Mouse (Mus musculus): ENCODE measurements around the gene Il17c. TPM values are rescaled to one million over a fixed set of nuclear protein-coding genes. Genes with fewer than 3 reads are reported as not detected.

Gene Il17c
- total RNA-seq (2021) = not detected
- long read RNA-seq, experiment 1 = 0 reads
- long read RNA-seq, experiment 2 = 0 reads

DNA sequence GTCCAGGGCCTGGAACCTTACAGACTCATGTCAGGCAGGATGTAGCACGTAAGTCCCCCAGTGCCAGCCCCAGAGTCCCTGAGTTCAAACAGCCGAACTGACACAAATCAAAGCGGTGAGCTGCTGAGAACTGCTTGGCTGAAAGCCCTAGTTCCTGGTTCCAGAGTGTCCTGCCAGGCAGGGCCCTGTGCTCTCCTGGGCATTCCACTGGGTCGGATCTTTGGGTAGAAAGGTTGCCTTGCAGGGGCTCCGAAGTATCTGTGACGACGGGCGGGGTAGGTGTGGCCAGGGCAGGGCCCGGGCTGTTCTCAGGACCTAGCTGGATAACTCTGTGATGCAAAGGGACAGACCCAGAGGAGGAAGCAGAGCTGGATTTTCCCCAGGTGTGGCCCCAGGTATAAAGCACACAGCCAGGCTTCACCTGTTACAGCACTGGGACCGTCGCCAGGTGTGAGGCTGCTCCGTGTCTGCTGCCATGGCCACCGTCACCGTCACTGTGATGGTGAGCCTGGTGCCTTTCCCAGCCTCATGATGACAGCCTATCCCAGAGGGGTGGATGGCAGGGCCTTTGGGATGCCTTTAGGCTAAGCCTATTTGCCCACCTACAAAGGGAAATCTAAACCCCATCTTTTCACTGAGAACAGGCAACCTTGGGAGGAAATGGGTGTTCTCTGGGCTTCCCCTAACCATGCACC lies at the start of gene Il17c:
Gene Il17c (plus strand): TSS at position 645 of the 695 bp plus-strand sequence.
- no peak for TF ChIP-seq CTCF (conservative IDR thresholded peaks at IDR 0.05)
- DNase-seq (ENCODE audit: low spot score in 2 of 2) = no peak
- H3K27ac ChIP-seq = no peak within 1 kb of the TSS
- H3K4me3 ChIP-seq = no peak within 1 kb of the TSS

DNA sequence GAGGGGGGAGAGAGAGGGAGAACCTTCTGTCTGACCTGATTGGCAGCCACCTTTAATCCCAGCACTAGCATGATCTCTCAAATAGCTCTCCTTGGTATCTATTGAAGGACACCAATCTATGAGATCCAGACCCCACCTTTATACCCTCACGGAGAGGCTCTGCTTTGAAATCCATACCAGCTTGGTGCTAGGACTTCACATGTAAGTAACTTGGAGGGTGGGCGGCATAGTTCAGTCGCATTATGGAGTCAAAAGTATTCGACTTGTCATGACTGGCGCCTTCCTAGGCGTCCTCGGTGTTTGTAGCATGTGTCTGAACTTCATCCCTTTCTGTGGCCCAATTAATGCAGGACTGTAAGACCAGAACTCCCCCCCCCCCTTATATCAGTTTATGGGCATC lies 46.5 kb upstream of the Il17c start:
- TF ChIP-seq CTCF (conservative IDR thresholded peaks at IDR 0.05) = no peak
- no peak for DNase-seq (ENCODE audit: low spot score in 2 of 2)
- Histone ChIP-seq H3K27ac (no peak overlapping the region), H3K4me3 (no peak overlapping the region)

DNA sequence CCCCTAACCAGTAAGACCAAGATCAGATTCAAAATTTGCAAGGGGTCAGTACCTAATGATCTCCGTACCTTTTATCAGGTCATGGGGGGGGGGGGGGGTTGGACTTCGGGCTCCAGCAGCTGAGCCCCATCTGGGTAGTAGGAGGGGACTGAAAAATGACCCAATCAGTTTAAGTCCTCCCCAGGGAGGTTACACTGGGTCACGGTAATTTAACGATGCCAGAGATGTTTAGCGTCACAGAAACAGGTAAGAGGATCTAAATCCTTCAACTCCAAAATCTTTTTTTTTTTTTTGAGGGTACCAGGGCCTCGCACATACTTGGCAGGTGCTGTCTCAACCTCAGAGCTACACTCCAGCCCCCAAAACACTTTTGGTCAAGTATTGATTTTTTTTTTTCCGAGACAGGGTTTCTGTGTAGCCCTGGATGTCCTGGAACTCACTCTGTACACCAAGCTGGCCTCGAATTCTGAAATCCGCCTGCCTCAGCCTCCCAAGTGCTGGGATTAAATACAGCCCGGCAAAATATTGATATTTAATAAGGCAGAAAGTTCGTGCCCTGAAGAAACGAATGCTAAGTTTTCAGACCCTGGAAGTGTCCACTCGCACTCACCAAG lies 46.0 kb upstream of the Il17c start:
- no peak for TF ChIP-seq CTCF (conservative IDR thresholded peaks at IDR 0.05)
- Histone ChIP-seq H3K27ac (peak overlapping the region; percentile 72), H3K4me3 (peak overlapping the region; percentile 91)
- no peak for DNase-seq (ENCODE audit: low spot score in 2 of 2)

DNA sequence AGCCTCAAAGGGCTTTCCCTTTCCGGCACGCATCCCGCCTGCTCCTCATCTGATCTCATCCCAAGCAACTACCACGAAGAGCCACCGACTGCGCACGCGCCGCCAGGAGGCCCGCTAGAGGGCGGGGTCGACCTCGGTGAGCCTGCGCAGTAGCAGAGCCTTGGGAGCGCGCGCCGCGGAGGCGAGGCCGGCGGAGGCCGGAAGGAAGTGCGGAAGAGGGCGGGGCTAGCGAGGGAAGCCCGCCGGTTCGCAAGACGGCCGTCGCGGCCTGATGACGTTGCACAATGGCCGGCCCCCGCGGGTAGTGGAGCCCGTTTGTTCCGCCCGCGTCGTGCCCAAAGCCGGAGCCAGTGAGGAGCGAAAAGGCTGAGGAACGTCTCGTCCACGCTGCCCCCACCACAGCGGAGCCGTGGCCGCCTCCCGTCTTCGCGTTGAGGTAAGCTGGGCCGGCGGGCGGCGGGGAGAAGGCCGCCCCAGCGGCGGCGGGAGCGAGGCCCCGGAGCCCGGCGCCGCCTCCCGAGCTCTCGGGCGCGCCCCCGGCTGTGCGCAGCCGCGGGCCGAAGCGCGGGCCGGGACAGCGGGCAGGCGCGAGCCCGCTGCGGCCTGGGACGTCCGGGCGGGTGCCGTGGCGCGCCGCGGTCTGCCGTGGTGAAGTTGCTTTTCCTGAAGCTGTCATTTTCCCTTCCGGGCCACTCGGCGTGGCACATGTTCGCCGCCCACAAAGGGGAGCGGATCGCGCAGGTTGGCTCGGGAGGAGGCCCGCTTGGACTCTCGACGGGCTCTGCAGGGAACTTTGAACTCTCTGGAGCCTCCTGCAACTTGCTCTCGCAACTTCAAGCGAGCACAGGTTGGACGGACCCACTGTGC lies 45.2 kb upstream of the Il17c start, which contains the start of gene Zc3h18:
Gene Zc3h18 (plus strand): TSS at position 245 of the 867 bp plus-strand sequence.
- Histone ChIP-seq H3K27ac (peak within 1 kb of the TSS; percentile 93), H3K4me3 (peak within 1 kb of the TSS; percentile 91)
- peak; percentile 69 for TF ChIP-seq CTCF (conservative IDR thresholded peaks at IDR 0.05)
- peak; percentile 99 to 100 for DNase-seq (ENCODE audit: low spot score in 2 of 2)

DNA sequence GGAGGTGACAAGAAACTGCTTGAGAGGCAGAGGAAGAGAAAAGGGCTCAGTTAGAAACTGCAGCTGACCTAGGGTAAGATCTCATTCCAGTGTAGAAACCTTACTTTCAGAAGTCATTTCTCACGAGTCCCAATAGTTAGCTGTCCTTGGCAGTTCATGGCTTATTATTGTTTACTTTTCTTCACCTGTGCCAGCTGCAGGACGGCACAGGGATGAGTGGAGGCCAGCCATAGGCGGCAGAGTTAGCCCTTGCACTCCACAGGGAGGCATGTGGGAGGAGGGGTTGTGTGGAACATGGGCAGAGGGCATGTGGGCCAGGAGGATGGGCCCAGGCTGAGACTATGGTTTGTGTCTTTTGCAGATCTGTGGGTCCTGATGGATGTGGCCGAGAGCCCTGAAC lies 38.8 kb upstream of the Il17c start:
- Histone ChIP-seq H3K4me3 (no peak overlapping the region), H3K27ac (no peak overlapping the region)
- DNase-seq (ENCODE audit: low spot score in 2 of 2) = no peak
- TF ChIP-seq CTCF (conservative IDR thresholded peaks at IDR 0.05) = no peak

DNA sequence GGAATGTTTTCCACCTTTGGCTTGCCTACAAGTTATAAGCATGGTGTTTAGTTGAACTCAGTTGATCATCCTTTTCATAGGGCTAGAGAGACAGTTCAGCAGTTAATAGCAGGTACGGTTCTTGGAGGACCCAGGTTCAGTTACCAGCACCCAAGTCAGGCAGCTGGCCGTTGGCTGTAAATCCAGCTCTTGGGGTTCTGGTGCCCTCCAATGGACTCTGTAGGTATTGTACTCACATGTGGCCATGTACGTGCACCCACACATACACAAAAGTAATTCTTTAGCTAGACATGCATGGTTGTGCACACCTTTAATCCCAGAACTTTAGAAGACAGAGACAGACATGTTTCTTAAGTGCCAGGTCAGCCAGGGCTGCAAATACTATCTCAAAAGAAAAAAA lies 32.5 kb upstream of the Il17c start:
- peak; percentile 44 for TF ChIP-seq CTCF (conservative IDR thresholded peaks at IDR 0.05)
- no peak overlapping the region for H3K27ac ChIP-seq
- H3K4me3 ChIP-seq = no peak overlapping the region

DNA sequence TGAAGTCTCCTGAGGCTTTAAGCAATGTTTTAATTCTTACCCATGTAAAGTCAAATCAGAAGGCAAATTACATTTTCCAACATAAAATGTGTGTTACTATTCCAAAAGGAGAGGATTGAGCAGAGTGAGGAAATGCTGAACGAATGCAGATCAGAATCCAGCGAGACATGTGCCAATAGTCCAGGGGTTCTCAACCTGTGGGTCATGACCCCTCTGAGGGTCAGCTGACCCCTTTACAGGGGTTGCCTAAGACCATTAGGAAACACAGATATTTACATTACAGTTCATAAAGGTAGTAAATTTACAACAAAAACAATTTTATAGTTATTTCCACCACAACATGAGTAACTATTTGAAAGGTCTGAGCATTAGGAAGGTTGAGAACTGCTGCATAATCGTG lies 31.1 kb upstream of the Il17c start:
- no peak for DNase-seq (ENCODE audit: low spot score in 2 of 2)
- no peak for TF ChIP-seq CTCF (conservative IDR thresholded peaks at IDR 0.05)
- H3K4me3 ChIP-seq = no peak overlapping the region
- H3K27ac ChIP-seq = no peak overlapping the region

More for the DNA sequence above, 32.5 kb upstream of the Il17c start:
- DNase-seq (ENCODE audit: low spot score in 2 of 2) = no peak

DNA sequence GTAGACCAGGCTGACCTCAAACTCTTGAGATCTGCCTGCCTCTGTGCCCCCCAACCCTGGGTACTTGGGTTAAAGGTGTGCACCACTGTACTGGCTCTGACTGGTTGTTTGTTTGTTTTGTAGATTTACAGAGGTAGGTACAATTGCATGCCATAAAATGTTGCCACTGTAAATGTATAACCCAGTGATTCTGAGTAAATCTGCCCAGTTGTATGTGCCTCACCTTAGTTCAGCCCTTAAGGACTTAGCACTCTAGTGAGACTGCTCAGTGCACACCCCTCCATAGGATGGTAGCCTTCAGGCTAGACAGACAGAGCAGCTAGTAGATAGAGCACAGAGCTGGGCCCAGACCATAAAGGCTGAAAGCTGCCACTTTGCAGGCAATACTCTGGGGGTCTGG lies 28.1 kb upstream of the Il17c start:
- DNase-seq (ENCODE audit: low spot score in 2 of 2) = no peak
- H3K4me3 ChIP-seq = no peak overlapping the region
- H3K27ac ChIP-seq = no peak overlapping the region
- TF ChIP-seq CTCF (conservative IDR thresholded peaks at IDR 0.05) = no peak

DNA sequence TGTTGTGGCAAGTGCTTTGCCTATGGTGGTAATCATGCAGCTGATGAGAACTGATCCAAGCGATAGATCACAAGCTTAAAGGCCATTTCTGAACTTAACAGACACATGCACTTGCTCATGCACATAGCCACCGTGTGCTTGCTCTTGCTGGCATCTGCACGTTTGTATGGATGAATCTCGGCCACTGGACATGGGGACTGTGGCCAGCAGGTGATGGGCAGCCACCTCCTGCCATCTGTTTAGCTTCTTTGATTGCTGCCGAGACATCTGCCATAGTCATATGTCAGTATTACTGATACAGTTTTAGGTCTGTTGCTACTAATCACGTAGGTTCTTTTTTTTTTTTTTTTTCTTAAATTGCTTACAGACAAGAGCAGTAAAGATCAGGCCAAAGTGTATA lies 26.5 kb upstream of the Il17c start:
- DNase-seq (ENCODE audit: low spot score in 2 of 2) = no peak
- no peak for TF ChIP-seq CTCF (conservative IDR thresholded peaks at IDR 0.05)
- no peak overlapping the region for H3K4me3 ChIP-seq
- peak overlapping the region; percentile 48; the same call in 1 of the 2 replicates for H3K27ac ChIP-seq

DNA sequence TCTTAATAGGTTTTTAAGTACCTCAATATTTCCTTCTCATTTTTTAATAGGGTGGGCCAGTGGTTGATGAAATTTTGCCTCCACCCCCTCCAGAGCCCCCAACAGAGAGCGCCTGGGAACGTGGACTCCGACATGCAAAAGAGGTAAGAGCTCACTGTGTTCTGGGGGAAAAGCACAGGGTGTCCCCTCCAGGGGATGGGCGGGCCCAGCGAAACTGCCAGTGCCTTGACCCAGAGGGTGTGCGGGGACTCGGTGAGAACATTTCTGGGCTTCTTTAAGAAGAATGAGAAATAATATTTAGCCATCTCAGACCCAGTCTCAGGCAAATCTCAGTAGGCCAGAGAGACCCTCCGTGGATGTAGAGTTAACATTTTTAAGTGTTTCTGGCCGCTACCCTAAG lies 23.6 kb upstream of the Il17c start:
- TF ChIP-seq CTCF (conservative IDR thresholded peaks at IDR 0.05) = no peak
- Histone ChIP-seq H3K4me3 (no peak overlapping the region), H3K27ac (no peak overlapping the region)
- no peak for DNase-seq (ENCODE audit: low spot score in 2 of 2)

DNA sequence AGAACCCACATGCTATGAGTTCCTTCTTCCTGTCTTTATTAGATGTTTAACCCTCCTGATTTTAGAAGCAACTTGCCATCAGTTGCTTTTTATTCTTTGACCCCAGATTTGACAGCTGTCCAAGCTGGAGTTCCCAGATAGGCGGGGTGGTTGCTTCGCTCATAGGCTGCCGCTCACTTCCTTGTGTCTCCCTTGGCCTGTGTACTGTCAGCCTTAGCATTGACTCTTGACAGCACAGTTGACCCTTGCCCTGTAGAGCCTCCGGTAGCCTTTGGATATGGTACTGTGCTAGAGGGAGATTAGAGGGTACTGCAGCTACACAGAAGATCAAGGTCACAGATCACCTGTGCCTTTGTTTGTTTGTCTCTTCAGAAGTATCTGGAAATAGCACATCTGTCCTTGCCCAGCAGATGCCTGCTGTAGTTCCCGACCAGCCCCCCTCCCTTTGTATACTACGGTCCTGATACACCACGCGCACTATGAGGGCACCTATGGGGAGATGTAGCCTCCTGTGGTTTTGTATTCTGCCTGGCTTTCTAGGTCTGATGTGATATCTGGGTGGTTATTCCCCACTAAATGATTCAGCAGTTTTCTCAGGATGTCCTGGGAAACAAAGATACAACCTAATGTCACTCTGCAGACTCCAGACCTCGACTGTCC lies 16.5 kb upstream of the Il17c start:
- no peak for TF ChIP-seq CTCF (conservative IDR thresholded peaks at IDR 0.05)
- no peak for DNase-seq (ENCODE audit: low spot score in 2 of 2)
- Histone ChIP-seq H3K4me3 (no peak overlapping the region), H3K27ac (no peak overlapping the region)

DNA sequence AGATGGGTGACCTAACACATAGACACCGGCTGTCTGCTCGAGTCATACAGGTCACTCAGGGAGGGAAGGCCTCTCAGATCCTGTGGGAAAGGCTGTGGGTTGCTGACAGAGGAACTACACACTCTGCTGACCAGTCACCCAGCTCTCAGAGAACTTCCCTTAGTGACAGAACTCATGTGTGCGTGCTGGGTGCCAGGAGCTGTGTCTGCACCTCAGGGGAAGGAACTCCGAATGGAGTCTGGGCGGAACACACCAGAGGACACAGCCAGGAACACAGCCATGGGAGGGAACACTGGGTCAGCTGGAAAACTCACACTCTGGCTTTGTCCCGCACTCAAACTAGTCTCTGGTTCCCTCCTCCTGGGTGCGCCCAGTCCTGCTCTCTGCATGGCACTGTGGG lies 14.1 kb upstream of the Il17c start:
- no peak for TF ChIP-seq CTCF (conservative IDR thresholded peaks at IDR 0.05)
- H3K27ac ChIP-seq = no peak overlapping the region
- H3K4me3 ChIP-seq = no peak overlapping the region
- no peak for DNase-seq (ENCODE audit: low spot score in 2 of 2)

DNA sequence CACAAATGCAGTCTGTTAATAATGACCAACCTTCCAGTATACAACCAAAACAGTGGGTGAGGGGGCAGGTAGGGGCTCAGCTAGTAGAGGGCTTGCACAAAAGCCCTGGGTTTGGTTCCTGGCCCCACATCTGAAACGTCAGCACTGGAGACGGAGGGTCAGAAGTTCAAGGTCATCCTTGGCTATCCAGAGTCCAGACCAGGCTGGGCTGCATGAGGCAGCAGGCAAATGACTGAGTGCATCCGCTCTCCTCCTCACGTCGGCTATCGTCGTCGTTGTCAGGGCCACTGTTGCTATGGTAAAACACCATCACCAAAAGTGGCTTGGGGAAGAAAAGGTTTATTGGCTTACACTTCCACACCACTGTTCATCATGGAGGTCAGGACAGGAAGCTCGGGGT lies 7.5 kb upstream of the Il17c start:
- H3K4me3 ChIP-seq = no peak overlapping the region
- no peak for DNase-seq (ENCODE audit: low spot score in 2 of 2)
- H3K27ac ChIP-seq = no peak overlapping the region
- no peak for TF ChIP-seq CTCF (conservative IDR thresholded peaks at IDR 0.05)

Measured in layer of hippocampus, adult 2 months (tissue).